Mouse (Mus musculus): ENCODE results near the gene Il1rl1.

GRCm38 (mm10) chr1:40404682-40405081, 24.7 kb upstream of the Il1rl1 start:
- TF ChIP-seq CTCF (conservative IDR thresholded peaks at IDR 0.05; ENCODE audit: insufficient read depth, insufficient read length, low read depth, low read length): no peak
- TF ChIP-seq POLR2A (IDR thresholded peaks at IDR 0.05; ENCODE audit: low read depth, low read length): no peak

Measured in kidney, adult 2 months (tissue).